Mouse (Mus musculus): ENCODE measurements around the gene Lrrc51. TPM values are rescaled to one million over a fixed set of nuclear protein-coding genes. Genes with fewer than 3 reads are reported as not detected.

The Lrrc51 gene
- polyA plus RNA-seq, 1 experiment from 2014 or later = 8.7 TPM

DNA sequence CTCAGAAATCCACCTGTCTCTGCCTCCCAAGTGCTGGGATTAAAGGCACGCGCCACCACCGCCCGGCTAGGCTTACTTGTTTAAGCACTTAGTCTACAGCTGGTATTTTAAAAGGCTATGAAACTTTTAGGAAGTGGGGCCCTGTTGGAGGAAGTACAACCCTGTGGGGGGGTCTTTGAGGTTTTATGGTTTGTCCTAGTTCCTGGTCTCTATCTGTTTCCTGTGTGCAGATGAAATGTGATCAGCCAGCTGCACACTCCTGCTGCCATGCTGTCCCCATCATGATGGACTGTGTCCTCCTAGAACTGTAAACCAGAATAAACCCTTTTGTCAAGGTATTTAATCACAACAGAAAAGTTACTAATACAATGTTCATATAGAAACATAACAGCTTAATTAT lies 49.5 kb downstream of the Lrrc51 start:
- H3K4me1 ChIP-seq (replicated peaks) = no peaks in the 10 kb centered on the region
- no peaks in the 10 kb centered on the region for H3K36me3 ChIP-seq
- no peaks in the 10 kb centered on the region for H3K27me3 ChIP-seq
- 86% methylated on average over 4 of the region's 4 CpGs for WGBS
- ATAC-seq (ENCODE audit: insufficient number of reproducible peaks, insufficient read depth, low FRiP score, low TSS enrichment, low read depth) = no peak
- H3K27ac ChIP-seq = no peak overlapping the region
- no peak overlapping the region for H3K9ac ChIP-seq (replicated peaks)
- H3K4me2 ChIP-seq = no peak overlapping the region
- H3K4me3 ChIP-seq (replicated peaks) = no peak overlapping the region
- no peaks in the 10 kb centered on the region for H3K9me3 ChIP-seq

DNA sequence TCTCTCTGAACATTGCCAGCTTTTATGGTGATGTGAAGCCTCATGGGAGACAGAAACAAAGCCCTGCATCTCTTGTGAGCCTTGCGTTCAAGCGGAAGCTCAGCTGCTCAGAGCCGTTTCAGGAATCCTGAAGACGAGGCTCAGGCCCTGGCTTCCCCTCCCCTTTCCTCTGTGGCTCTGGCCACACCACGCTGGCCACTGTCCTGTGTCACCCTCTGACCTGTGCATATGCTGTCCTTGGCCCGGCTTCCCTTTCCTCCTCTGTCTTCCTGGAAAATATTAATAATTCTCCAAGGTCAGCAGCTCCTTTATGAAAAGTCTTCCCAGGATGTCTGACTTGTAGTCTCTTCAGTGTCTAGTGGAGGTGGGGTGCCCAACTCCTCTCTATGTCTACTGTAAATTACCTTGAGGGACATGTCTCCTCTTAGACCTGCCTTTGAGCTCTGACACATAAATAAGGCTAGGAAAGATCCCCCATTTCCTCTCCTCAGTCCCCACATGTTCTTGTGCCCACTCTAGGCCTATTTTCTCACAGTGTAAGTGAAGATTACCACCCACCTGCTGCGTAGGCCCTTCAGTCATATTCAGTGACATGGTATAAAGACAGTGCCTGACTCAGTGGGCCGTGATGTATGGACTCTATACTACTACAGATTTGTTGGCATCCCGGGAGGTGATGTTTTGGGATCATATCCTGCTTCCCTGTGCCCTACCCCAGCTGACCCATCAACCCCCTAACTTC lies 51.1 kb downstream of the Lrrc51 start:
- Histone ChIP-seq H3K4me2 (no peak overlapping the region), H3K4me3 (replicated peaks) (no peak overlapping the region), H3K4me1 (replicated peaks) (no peaks in the 10 kb centered on the region), H3K27ac (no peak overlapping the region), H3K9me3 (no peaks in the 10 kb centered on the region), H3K27me3 (no peaks in the 10 kb centered on the region), H3K9ac (replicated peaks) (no peak overlapping the region), H3K36me3 (no peaks in the 10 kb centered on the region)
- WGBS = 69% methylated on average over 9 of the region's 9 CpGs
- ATAC-seq (ENCODE audit: insufficient number of reproducible peaks, insufficient read depth, low FRiP score, low TSS enrichment, low read depth) = no peak; the same call in 1 of the 2 replicates

DNA sequence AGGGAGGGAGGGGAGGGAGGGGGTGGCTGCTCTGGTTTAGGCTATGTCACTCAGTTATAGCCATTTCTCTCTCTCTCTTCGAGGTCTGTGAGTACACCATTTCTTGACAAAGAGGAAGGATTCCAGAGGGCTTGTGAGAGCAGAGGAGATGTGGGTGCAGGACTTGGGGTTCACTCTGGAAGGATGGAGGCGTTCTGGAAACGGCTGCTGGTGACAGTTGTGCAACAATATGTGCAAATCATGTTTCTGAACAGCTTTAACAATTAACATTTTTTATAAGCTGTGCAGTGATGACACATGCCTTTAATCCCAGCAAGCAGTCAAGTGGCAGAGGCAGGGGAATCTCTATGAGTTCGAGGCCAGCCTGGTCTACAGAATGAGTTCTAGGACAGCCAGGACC lies 52.8 kb downstream of the Lrrc51 start:
- Histone ChIP-seq H3K4me2 (no peak overlapping the region), H3K4me3 (replicated peaks) (no peak overlapping the region), H3K9me3 (no peaks in the 10 kb centered on the region), H3K9ac (replicated peaks) (no peak overlapping the region), H3K27ac (no peak overlapping the region), H3K36me3 (no peaks in the 10 kb centered on the region), H3K4me1 (replicated peaks) (no peaks in the 10 kb centered on the region), H3K27me3 (no peaks in the 10 kb centered on the region)
- ATAC-seq (ENCODE audit: insufficient number of reproducible peaks, insufficient read depth, low FRiP score, low TSS enrichment, low read depth) = no peak
- 77% methylated on average over 4 of the region's 4 CpGs for WGBS

DNA sequence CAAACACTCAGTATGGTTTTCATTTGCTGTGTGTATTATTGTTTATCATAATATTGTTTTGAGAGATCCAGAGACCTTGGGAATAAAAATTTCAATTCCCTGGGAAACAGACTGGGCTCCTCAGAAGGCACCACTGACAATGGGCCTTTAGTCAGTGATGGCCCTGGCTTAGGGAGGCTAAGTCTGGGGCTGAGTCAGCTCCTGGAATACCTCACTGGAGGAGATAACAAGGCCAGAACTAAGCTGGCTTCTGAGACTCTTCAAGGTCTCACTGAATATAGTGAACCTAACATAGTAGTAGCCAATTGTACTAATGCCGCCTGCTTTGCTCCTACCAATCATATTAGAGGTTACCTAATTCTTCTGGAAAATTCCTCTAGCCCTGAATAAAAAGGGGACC lies 57.7 kb downstream of the Lrrc51 start:
- no peak for ATAC-seq (ENCODE audit: insufficient number of reproducible peaks, insufficient read depth, low FRiP score, low TSS enrichment, low read depth)

DNA sequence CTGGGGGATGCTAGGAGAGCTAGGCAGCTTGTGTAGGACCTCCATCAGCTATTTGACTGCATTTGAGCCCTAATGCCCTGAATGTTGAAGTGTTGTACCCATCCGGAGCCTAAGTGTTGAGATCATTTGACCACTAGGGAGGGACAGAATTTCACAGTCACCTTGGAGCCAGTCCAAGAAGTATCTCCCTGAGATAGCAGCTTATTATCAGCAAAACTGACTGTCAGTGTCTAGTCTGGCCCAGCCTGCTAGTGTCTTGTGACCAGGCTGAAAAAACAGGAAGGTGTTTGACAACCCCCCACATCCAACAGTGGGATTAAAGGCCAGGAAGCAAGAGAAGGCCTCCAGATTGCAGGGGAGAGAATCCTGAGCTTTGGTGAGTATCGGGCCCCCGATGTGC lies 62.4 kb downstream of the Lrrc51 start:
- ATAC-seq (ENCODE audit: insufficient number of reproducible peaks, insufficient read depth, low FRiP score, low TSS enrichment, low read depth) = no peak
- Histone ChIP-seq H3K4me3 (replicated peaks) (no peak overlapping the region), H3K4me2 (no peak overlapping the region), H3K27ac (no peak overlapping the region), H3K9me3 (no peaks in the 10 kb centered on the region), H3K4me1 (replicated peaks) (no peaks in the 10 kb centered on the region), H3K9ac (replicated peaks) (no peak overlapping the region), H3K27me3 (no peaks in the 10 kb centered on the region), H3K36me3 (no peaks in the 10 kb centered on the region)
- WGBS = 92% methylated on average over 3 of the region's 3 CpGs

More for the DNA sequence above, 57.7 kb downstream of the Lrrc51 start:
- 91% methylated on average over 1 of the region's 1 CpGs for WGBS
- H3K4me3 ChIP-seq (replicated peaks) = no peak overlapping the region
- H3K27me3 ChIP-seq = no peaks in the 10 kb centered on the region
- no peak overlapping the region for H3K27ac ChIP-seq
- H3K9me3 ChIP-seq = no peaks in the 10 kb centered on the region
- no peak overlapping the region for H3K4me2 ChIP-seq
- no peak overlapping the region for H3K9ac ChIP-seq (replicated peaks)
- no peaks in the 10 kb centered on the region for H3K4me1 ChIP-seq (replicated peaks)
- no peaks in the 10 kb centered on the region for H3K36me3 ChIP-seq

DNA sequence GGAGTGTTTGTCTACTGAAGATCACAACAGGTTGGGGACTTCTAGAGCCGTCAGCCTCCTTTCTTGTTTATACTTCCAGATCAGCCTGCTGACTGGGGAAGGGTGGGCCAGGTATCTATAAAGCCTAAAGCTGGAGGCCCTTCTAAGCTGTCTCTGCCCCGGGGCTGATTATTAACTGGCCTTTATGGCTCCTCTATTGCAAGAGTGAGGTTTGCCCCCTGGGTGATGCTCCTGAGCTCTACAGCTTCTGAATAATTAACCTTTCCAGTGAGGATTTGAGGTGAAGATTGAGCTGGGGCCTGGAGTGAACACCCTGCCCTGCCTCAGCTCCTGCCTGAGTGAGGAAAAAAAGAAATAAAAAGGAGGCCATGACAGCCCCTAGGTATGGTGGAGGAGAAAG lies 63.1 kb downstream of the Lrrc51 start, which contains the start of gene Folr1:
Gene Folr1, minus strand, starts transcription at position 160 of the 400 bp plus-strand sequence.
- no peak within 1 kb of the TSS for H3K9ac ChIP-seq (replicated peaks)
- no peaks in the 10 kb centered on the region for H3K9me3 ChIP-seq
- no peak within 1 kb of the TSS for H3K27ac ChIP-seq
- H3K4me3 ChIP-seq (replicated peaks) = no peak within 1 kb of the TSS
- H3K36me3 ChIP-seq = no peaks in the 10 kb centered on the region
- no peaks in the 10 kb centered on the region for H3K4me1 ChIP-seq (replicated peaks)
- no peak within 1 kb of the TSS for H3K4me2 ChIP-seq
- WGBS = 47% methylated on average over 2 of the region's 2 CpGs
- ATAC-seq (ENCODE audit: insufficient number of reproducible peaks, insufficient read depth, low FRiP score, low TSS enrichment, low read depth) = no peak
- no peaks in the 10 kb centered on the region for H3K27me3 ChIP-seq

DNA sequence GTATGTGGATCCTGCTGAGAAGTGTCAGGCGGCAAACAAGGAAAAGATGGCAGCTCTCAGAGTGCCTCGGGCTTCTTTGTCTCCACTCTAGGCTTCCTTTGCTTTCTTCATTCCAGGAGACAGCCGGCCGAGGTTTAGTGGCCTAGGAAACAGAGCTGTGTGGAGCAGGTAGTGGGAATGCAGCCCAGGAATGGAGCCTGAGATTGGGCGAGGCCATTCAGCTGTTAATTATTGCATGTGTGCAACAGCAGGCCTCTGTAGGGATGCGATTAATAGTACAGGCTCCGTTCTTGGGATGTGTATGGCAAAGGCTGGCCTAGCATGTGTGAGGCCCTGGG lies 64.6 kb downstream of the Lrrc51 start:
- H3K4me3 ChIP-seq (replicated peaks) = no peak overlapping the region
- no peak overlapping the region for H3K9ac ChIP-seq (replicated peaks)
- no peak overlapping the region for H3K4me2 ChIP-seq
- no peaks in the 10 kb centered on the region for H3K36me3 ChIP-seq
- no peaks in the 10 kb centered on the region for H3K4me1 ChIP-seq (replicated peaks)
- no peak for ATAC-seq (ENCODE audit: insufficient number of reproducible peaks, insufficient read depth, low FRiP score, low TSS enrichment, low read depth)
- H3K27ac ChIP-seq = no peak overlapping the region
- 75% methylated on average over 7 of the region's 7 CpGs for WGBS
- no peaks in the 10 kb centered on the region for H3K9me3 ChIP-seq
- no peaks in the 10 kb centered on the region for H3K27me3 ChIP-seq

DNA sequence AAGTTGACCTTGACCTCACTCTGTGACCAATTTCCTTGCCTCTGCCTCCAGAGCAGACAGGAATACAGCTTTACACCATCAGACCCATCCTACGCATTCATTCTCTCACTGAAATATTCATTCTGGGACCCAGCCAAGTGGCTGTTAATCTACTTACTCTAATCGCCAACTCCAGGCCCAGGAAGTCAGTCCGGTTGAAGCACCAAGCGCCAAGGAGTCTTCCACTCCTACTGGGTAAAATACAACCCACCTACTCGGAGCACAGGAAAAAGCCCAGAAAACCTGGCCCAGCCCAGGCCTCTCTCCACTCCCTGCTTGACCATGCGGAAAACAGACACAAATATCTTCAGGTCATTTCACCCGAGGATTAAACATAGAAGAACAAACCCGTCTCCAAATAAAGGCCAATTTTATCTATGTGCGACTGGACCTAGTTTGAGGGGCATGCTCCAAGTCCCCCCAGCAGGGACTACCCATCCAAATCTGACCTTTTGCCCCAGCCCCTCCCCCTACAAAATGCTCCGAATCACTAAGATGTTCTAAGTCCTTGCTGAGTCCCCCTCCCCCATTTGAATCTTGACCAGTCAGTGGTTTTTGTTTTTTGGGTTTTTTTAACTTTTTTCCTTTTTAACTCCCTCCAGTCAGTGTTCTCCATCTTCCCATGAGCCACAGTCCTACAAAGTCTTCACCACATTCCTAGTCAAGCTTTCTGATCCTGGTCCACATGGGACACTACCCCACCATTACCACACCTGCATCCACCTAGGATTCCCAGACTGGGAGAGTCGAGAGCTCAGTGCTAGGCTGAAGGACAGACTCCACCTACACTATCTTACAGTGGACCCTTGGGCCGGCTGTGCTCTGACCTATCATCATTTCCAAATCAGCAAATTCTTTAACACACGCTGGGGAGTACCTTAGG lies 65.2 kb downstream of the Lrrc51 start:
- 83% methylated on average over 13 of the region's 13 CpGs for WGBS
- Histone ChIP-seq H3K9ac (replicated peaks) (no peak overlapping the region), H3K4me2 (no peak overlapping the region), H3K9me3 (no peaks in the 10 kb centered on the region), H3K36me3 (no peaks in the 10 kb centered on the region), H3K27ac (no peak overlapping the region), H3K27me3 (no peaks in the 10 kb centered on the region), H3K4me1 (replicated peaks) (no peaks in the 10 kb centered on the region), H3K4me3 (replicated peaks) (no peak overlapping the region)
- ATAC-seq (ENCODE audit: insufficient number of reproducible peaks, insufficient read depth, low FRiP score, low TSS enrichment, low read depth) = no peak

DNA sequence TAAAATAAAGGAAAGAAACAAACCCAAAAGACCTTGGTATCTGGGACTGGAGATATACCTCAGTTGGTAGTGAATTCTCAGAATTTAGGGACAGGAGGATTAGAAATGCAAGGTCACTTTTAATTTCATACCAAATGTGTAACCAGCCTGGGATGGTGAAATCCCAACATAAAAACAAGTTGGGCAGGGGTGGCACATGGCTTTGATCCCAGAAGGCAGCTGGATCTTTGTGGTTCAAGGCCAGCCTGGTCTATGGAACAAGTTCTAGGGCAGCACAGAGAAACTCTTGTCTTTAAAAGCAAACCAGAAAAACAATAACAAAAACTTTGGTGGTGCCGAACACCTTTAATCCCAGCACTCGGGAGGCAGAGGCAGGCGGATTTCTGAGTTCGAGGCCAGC lies 66.2 kb downstream of the Lrrc51 start:
- Histone ChIP-seq H3K27me3 (no peaks in the 10 kb centered on the region), H3K9ac (replicated peaks) (no peak overlapping the region), H3K4me2 (no peak overlapping the region), H3K36me3 (no peaks in the 10 kb centered on the region), H3K27ac (no peak overlapping the region), H3K9me3 (no peaks in the 10 kb centered on the region), H3K4me3 (replicated peaks) (no peak overlapping the region), H3K4me1 (replicated peaks) (no peaks in the 10 kb centered on the region)
- no peak for ATAC-seq (ENCODE audit: insufficient number of reproducible peaks, insufficient read depth, low FRiP score, low TSS enrichment, low read depth)
- WGBS = 95% methylated on average over 4 of the region's 4 CpGs

DNA sequence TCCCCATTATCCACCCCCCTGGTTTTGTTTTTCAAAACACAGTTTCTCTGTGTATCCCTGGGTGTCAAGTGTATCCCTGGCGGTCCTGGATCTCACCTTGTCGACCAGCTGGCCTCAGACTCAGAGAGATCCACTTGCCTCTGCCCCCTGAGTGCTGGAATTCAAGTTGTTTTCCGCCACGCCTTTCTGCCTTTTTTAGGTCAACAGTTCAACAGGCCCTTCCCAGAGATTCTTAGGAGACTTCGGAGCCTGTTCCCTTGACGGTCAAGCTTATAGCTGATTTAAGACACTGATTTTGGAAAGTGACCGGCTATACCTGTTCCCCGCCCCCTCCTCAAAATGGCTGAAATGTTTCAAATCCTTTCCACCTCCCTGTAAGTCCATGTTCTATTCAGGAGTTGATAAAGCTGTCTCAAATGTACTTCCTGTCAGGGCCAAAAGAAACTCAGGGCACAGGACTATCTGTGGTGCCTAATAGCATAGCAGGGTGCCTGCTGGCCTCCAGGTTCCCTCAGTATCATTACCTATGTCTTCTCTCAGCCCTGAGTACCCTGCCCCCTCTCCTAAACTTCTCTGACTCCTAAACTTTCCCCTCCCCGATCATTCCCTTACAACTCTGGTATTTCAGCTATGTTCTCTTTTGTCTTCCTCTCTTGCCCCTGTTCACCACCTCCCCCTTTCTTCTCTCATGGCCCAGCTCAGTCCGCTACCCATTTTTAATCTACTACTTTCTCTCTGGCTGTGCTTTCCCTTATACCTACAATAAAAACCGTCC lies 67.0 kb downstream of the Lrrc51 start:
- 82% methylated on average over 11 of the region's 11 CpGs for WGBS
- no peaks in the 10 kb centered on the region for H3K4me1 ChIP-seq (replicated peaks)
- H3K4me3 ChIP-seq (replicated peaks) = no peak overlapping the region
- no peaks in the 10 kb centered on the region for H3K36me3 ChIP-seq
- no peak overlapping the region for H3K9ac ChIP-seq (replicated peaks)
- no peak overlapping the region for H3K27ac ChIP-seq
- H3K27me3 ChIP-seq = no peaks in the 10 kb centered on the region
- H3K9me3 ChIP-seq = no peaks in the 10 kb centered on the region
- no peak overlapping the region for H3K4me2 ChIP-seq
- no peak for ATAC-seq (ENCODE audit: insufficient number of reproducible peaks, insufficient read depth, low FRiP score, low TSS enrichment, low read depth)

DNA sequence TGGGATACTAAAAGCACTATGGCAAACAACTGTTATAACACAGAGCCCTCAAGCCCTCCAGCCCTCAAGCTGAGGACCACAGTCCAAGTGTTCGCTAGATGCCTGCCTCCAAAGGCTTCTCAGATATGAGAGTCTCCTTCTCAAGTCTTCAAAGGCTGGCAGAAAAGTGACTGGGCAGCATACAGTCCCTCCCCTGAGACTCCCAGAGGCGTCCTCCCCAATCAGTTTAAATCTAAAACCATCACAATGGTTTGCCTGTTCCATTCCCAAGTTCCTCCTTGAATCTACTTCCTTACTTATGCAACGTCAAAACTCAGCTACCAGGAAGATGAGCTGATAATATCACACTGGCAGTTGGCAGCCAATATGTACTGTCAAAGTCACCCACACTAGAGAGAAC lies 70.3 kb downstream of the Lrrc51 start, which contains the start of gene Anapc15:
Gene Anapc15, plus strand, starts transcription at position 301 of the 400 bp plus-strand sequence.
- 72% methylated on average over 3 of the region's 3 CpGs for WGBS
- H3K27me3 ChIP-seq = no peaks in the 10 kb centered on the region
- H3K9me3 ChIP-seq = no peaks in the 10 kb centered on the region
- H3K9ac ChIP-seq (replicated peaks) = no peak within 1 kb of the TSS
- H3K4me2 ChIP-seq = no peak within 1 kb of the TSS
- H3K4me3 ChIP-seq (replicated peaks) = no peak within 1 kb of the TSS
- H3K27ac ChIP-seq = no peak within 1 kb of the TSS
- H3K36me3 ChIP-seq = no peaks in the 10 kb centered on the region
- ATAC-seq (ENCODE audit: insufficient number of reproducible peaks, insufficient read depth, low FRiP score, low TSS enrichment, low read depth) = no peak
- H3K4me1 ChIP-seq (replicated peaks) = no peaks in the 10 kb centered on the region

Data from limb, embryonic 12.5 days (tissue).